In genomic region chr17:53598571-53598970, GRCm38 (mm10) we compare ENCODE assay signal across 43 mouse cellular contexts. TPM values are rescaled to one million over a fixed set of nuclear protein-coding genes. Genes with fewer than 3 reads are reported as not detected.
"Had no signal": no experiment of that assay in that cellular context is flagged by ENCODE, and none has a peak within 500 bp of the region (broad histone marks: within the 10 kb centered on the region; RNA-seq: fewer than 3 reads in every experiment).

No protein-coding gene starts in this region.

- H3K4me3 ChIP-seq: heart, embryonic 10.5 days; heart, embryonic 12.5 days; heart, embryonic 13.5 days; heart, embryonic 15.5 days; hindbrain, embryonic 10.5 days; hindbrain, embryonic 12.5 days; hindbrain, embryonic 13.5 days; hindbrain, embryonic 15.5 days; intestine, embryonic 15.5 days; kidney, embryonic 15.5 days; layer of hippocampus, adult 2 months had no signal

- H3K4me2 ChIP-seq: heart, embryonic 11.5 days; heart, embryonic 12.5 days; heart, embryonic 13.5 days; heart, embryonic 15.5 days; hindbrain, embryonic 12.5 days; hindbrain, embryonic 13.5 days; hindbrain, embryonic 14.5 days; hindbrain, embryonic 15.5 days; intestine, embryonic 15.5 days; kidney, embryonic 15.5 days had no signal

- ATAC-seq: hindbrain, embryonic 16.5 days; hindbrain, postnatal 0 days; inflammation-experienced regulatory T-cells, adult 6 months; intestine, embryonic 15.5 days; intestine, embryonic 16.5 days; intestine, postnatal 0 days had no signal

- H3K4me1 ChIP-seq: intestine, embryonic 15.5 days had no signal

- DNase-seq: heart, postnatal 14 days; heart, postnatal 36 days; heart, postnatal 4 days; kidney, adult 11 months; kidney, adult 18-20 months; kidney, adult 2 months; kidney, adult 8-10 months; kidney, adult 9 months; kidney, postnatal 10 days; kidney, postnatal 14 days; kidney, postnatal 25 days; kidney, postnatal 36 days; kidney, postnatal 4 days; layer of hippocampus, adult 9-11 months; layer of hippocampus, postnatal 36 days had no signal

- H3K27me3 ChIP-seq: heart, embryonic 12.5 days; heart, embryonic 13.5 days; heart, embryonic 15.5 days; hindbrain, embryonic 12.5 days; hindbrain, embryonic 13.5 days; hindbrain, embryonic 15.5 days; intestine, embryonic 15.5 days; kidney, embryonic 15.5 days had no signal

- H3K36me3 ChIP-seq: heart, embryonic 10.5 days; heart, embryonic 12.5 days; heart, embryonic 13.5 days; heart, embryonic 15.5 days; hindbrain, embryonic 10.5 days; hindbrain, embryonic 12.5 days; hindbrain, embryonic 13.5 days; hindbrain, embryonic 15.5 days; intestine, embryonic 15.5 days; kidney, embryonic 15.5 days had no signal

- H3K9me3 ChIP-seq: heart, embryonic 10.5 days; heart, embryonic 12.5 days; heart, embryonic 13.5 days; heart, embryonic 15.5 days; hindbrain, embryonic 10.5 days; hindbrain, embryonic 12.5 days; hindbrain, embryonic 13.5 days; hindbrain, embryonic 15.5 days; intestine, embryonic 15.5 days; kidney, embryonic 15.5 days had no signal

- H3K9ac ChIP-seq: heart, embryonic 12.5 days; heart, embryonic 13.5 days; heart, embryonic 15.5 days; hindbrain, embryonic 12.5 days; hindbrain, embryonic 13.5 days; hindbrain, embryonic 14.5 days; hindbrain, embryonic 15.5 days; intestine, embryonic 15.5 days; kidney, embryonic 15.5 days had no signal

- H3K27ac ChIP-seq: heart, embryonic 10.5 days; heart, embryonic 13.5 days; heart, embryonic 15.5 days; hindbrain, embryonic 10.5 days; hindbrain, embryonic 12.5 days; hindbrain, embryonic 13.5 days; hindbrain, embryonic 14.5 days; hindbrain, embryonic 15.5 days; hindbrain, postnatal 0 days; intestine, embryonic 15.5 days; kidney, embryonic 15.5 days; kidney, postnatal 0 days; layer of hippocampus, adult 2 months had no signal

RNA-seq across cellular contexts. Expression of gene Pp2d1, which starts 59.3 kb away (rescaled TPM):
- total RNA-seq: heart, postnatal 14 days; heart, postnatal 25 days; heart, postnatal 36 days; heart, postnatal 4 days; hematopoietic stem cell, adult 5-6 weeks; hindbrain, postnatal 0 days; layer of hippocampus, adult 18-20 months; layer of hippocampus, adult 2 months; layer of hippocampus, adult 8-10 months; layer of hippocampus, postnatal 10 days; layer of hippocampus, postnatal 14 days; layer of hippocampus, postnatal 25 days; layer of hippocampus, postnatal 36 days; left cerebral cortex, adult 18-20 months had no signal
- polyA plus RNA-seq: kidney, adult 2 months; large intestine, adult 2 months had no signal
